Mouse (Mus musculus) ES-Bruce4 (cell line): Measurements from ENCODE around the gene Tcf7. TPM values are rescaled to one million over a fixed set of nuclear protein-coding genes. Genes with fewer than 3 reads are reported as not detected.

Experiments used
- H3K27ac ChIP-seq: 2 replicates; pipeline ENCODE4 v1.5.1; 2012; ENCODE audit warnings: low read length, inconsistent platforms; ENCODE audit not compliant: insufficient read depth
- H3K27me3 ChIP-seq: 2 replicates; pipeline ENCODE4 v1.6.1; 2012; ENCODE audit warnings: mild to moderate bottlenecking, low read length, inconsistent platforms; ENCODE audit not compliant: control insufficient read depth, poor library complexity, insufficient read depth, severe bottlenecking
- H3K36me3 ChIP-seq: 2 replicates; pipeline ENCODE4 v1.6.1; 2012; ENCODE audit warnings: inconsistent platforms, mild to moderate bottlenecking, low read length, moderate library complexity; ENCODE audit not compliant: control insufficient read depth, poor library complexity, insufficient read depth, severe bottlenecking
- H3K4me1 ChIP-seq: one replicate; pipeline ENCODE4 v1.8.1; 2011; ENCODE audit warnings: low read length; ENCODE audit not compliant: control insufficient read depth, insufficient read depth
- H3K4me3 ChIP-seq: 2 replicates; pipeline ENCODE4 v1.5.1; 2011; ENCODE audit warnings: low read depth, mild to moderate bottlenecking, low read length
- H3K9ac ChIP-seq: 2 replicates; pipeline ENCODE4 v1.6.1; 2012; ENCODE audit warnings: low read depth, mild to moderate bottlenecking, inconsistent platforms; ENCODE audit not compliant: poor library complexity, severe bottlenecking
- H3K9me3 ChIP-seq: replicated peaks from 2 replicates; pipeline ENCODE4 v1.6.1; 2012; ENCODE audit warnings: mild to moderate bottlenecking, low read length, inconsistent platforms; ENCODE audit not compliant: control insufficient read depth, poor library complexity, insufficient read depth, severe bottlenecking
- CTCF ChIP-seq: IDR thresholded peaks from one replicate; pipeline ENCODE4 v1.8.1; 2011; ENCODE audit warnings: low read depth, low read length
- EP300 ChIP-seq: IDR thresholded peaks from 2 replicates; pipeline ENCODE4 v1.6.1; 2011; ENCODE audit warnings: low read depth, low read length; ENCODE audit not compliant: insufficient read depth
- POLR2A ChIP-seq: IDR thresholded peaks from one replicate; pipeline ENCODE4 v1.8.1; 2011; ENCODE audit warnings: low read length; ENCODE audit not compliant: insufficient read depth
- polyA plus RNA-seq: library from polyadenylated mRNA; stranded (reverse); fragments of >200 nt; gene quantifications from 2 replicates; pipeline ENCODE4 v1.2.4, GENCODE M21; 2011; ENCODE audit warnings: low read depth; ENCODE audit not compliant: missing spikeins, insufficient read depth, insufficient read length

Gene Tcf7
- polyA plus RNA-seq, 1 experiment = 68.6 TPM

- Histone ChIP-seq H3K27ac (no peak overlapping the region), H3K4me3 (no peak overlapping the region), H3K4me1 (peaks cover 9% of the 10 kb centered on the region), H3K27me3 (no peaks in the 10 kb centered on the region), H3K9ac (no peak overlapping the region), H3K9me3 (no peaks in the 10 kb centered on the region), H3K36me3 (no peaks in the 10 kb centered on the region)
- TF ChIP-seq CTCF = no peak
- no peak for TF ChIP-seq POLR2A
- no peak for TF ChIP-seq EP300
Observed at GRCm38 (mm10) chr11:52267271-52267670, 15.5 kb downstream of the Tcf7 start.

- H3K27me3 ChIP-seq = no peaks in the 10 kb centered on the region
- H3K9ac ChIP-seq = no peak overlapping the region
- H3K36me3 ChIP-seq = no peaks in the 10 kb centered on the region
- TF ChIP-seq EP300 (no peak), CTCF (no peak), POLR2A (no peak)
- no peaks in the 10 kb centered on the region for H3K9me3 ChIP-seq
- H3K4me3 ChIP-seq = no peak overlapping the region
- no peak overlapping the region for H3K27ac ChIP-seq
- H3K4me1 ChIP-seq = peaks cover 11% of the 10 kb centered on the region
Observed at GRCm38 (mm10) chr11:52265616-52266307, 17.1 kb downstream of the Tcf7 start.

GRCm38 (mm10) chr11:52264871-52265270, 17.9 kb downstream of the Tcf7 start:
- no peak overlapping the region for H3K27ac ChIP-seq

GRCm38 (mm10) chr11:52262338-52262737, 20.5 kb downstream of the Tcf7 start:
- H3K27ac ChIP-seq = no peak overlapping the region
- no peak for TF ChIP-seq CTCF
- TF ChIP-seq EP300 = no peak
- TF ChIP-seq POLR2A = no peak
- 0 out of 2 replicates have a peak, but pooled peaks cover 4% of the 10 kb centered on the region for H3K36me3 ChIP-seq
- H3K9me3 ChIP-seq = no peaks in the 10 kb centered on the region
- H3K4me1 ChIP-seq = peaks cover 7% of the 10 kb centered on the region
- H3K27me3 ChIP-seq = no peaks in the 10 kb centered on the region
- no peak overlapping the region for H3K9ac ChIP-seq
- no peak overlapping the region for H3K4me3 ChIP-seq

More at GRCm38 (mm10) chr11:52264871-52265270, 17.9 kb downstream of the Tcf7 start:
- Histone ChIP-seq H3K4me1 (peaks cover 13% of the 10 kb centered on the region), H3K27me3 (no peaks in the 10 kb centered on the region), H3K4me3 (no peak overlapping the region), H3K9me3 (no peaks in the 10 kb centered on the region), H3K9ac (no peak overlapping the region), H3K36me3 (no peaks in the 10 kb centered on the region)
- TF ChIP-seq EP300 (no peak), CTCF (no peak), POLR2A (no peak)

- H3K36me3 ChIP-seq = 0 out of 2 replicates have a peak, but pooled peaks cover 4% of the 10 kb centered on the region
- peak; percentile 79 for TF ChIP-seq CTCF
- no peak for TF ChIP-seq POLR2A
- TF ChIP-seq EP300 = 0 out of 2 replicates have a peak, but pooled peaks have one; percentile 34
- no peaks in the 10 kb centered on the region for H3K9me3 ChIP-seq
- H3K27ac ChIP-seq = 0 out of 2 replicates have a peak overlapping the region, but pooled peaks have one; percentile 17
- no peak overlapping the region for H3K9ac ChIP-seq
- H3K4me1 ChIP-seq = peaks cover 7% of the 10 kb centered on the region
- H3K4me3 ChIP-seq = no peak overlapping the region
- no peaks in the 10 kb centered on the region for H3K27me3 ChIP-seq
Observed at GRCm38 (mm10) chr11:52261937-52262336, 20.9 kb downstream of the Tcf7 start.

- Histone ChIP-seq H3K4me1 (peaks cover 7% of the 10 kb centered on the region), H3K9me3 (no peaks in the 10 kb centered on the region), H3K4me3 (no peak overlapping the region), H3K9ac (no peak overlapping the region), H3K36me3 (peaks cover 6% of the 10 kb centered on the region; the same call in 1 of the 2 replicates), H3K27ac (peak overlapping the region; percentile 10; the same call in 1 of the 2 replicates), H3K27me3 (no peaks in the 10 kb centered on the region)
- TF ChIP-seq EP300 (no peak), CTCF (no peak)
Observed at GRCm38 (mm10) chr11:52260878-52261277, 21.9 kb downstream of the Tcf7 start.
